Mouse (Mus musculus): ENCODE results near the gene Tbrg1.

- no peak for TF ChIP-seq EP300 (IDR thresholded peaks at IDR 0.05; ENCODE audit: low read depth)
- no peak for TF ChIP-seq CTCF (IDR thresholded peaks at IDR 0.05; ENCODE audit: low read depth)
Measured at GRCm38 (mm10) chr9:37650639-37651038, 6.5 kb downstream of the Tbrg1 start.
